Mouse (Mus musculus): Measurements from ENCODE around the gene Zbtb25. TPM values are rescaled to one million over a fixed set of nuclear protein-coding genes. Genes with fewer than 3 reads are reported as not detected.

The Zbtb25 gene
- polyA plus RNA-seq, 1 experiment = 17.9 TPM

DNA sequence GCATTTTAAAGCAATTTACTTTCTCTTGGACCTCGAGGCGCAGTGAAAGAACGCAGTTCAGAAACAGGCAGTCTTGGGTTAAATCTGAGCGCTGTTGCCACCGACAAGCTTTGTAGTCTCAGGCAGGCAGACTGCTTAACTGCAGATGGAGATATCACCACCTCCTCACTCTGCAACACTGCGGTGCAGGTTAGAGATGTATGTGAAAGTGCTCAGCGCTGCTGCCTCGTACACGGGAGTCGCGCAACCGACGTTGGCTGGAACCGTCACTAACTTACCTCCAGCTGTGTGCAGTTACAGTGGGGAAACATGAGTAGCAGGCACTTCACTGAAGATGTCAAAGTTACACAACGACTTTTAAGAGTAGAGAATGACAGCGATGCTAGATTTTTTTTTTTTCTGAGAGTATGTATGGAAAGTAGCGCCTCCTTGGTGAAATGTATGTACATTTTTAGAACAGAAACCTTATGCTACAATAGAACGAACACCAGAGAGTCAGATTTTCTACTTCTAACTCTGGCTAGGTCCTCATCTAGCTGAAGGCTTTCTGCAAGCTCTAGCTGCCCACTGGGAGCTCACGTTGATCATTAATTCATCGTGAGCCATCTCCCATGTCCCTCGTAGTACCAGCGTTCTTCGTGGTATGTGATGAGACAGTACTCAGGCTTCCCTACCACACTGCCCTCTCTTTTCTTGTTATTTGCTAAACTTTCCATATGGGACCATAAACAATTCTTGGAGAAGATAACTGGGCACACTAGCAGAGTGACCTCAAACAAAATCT, 42.8 kb downstream of the Zbtb25 start:
- peak overlapping the region; percentile 57 for H3K4me3 ChIP-seq (ENCODE audit: insufficient read depth, low read length)
- peak overlapping the region; percentile 52; the same call in 1 of the 2 replicates for H3K27ac ChIP-seq (ENCODE audit: insufficient read depth, low read length)
- H3K4me1 ChIP-seq (ENCODE audit: control insufficient read depth, insufficient read depth, low read length) = peaks cover 2% of the 10 kb centered on the region; the same call in 1 of the 2 replicates
- TF ChIP-seq POLR2A (IDR thresholded peaks at IDR 0.05; ENCODE audit: extremely low read depth, insufficient read depth, low read length) (peak; percentile 41), CTCF (IDR thresholded peaks at IDR 0.05; ENCODE audit: extremely low read depth, insufficient read depth, low read length) (no peak)

DNA sequence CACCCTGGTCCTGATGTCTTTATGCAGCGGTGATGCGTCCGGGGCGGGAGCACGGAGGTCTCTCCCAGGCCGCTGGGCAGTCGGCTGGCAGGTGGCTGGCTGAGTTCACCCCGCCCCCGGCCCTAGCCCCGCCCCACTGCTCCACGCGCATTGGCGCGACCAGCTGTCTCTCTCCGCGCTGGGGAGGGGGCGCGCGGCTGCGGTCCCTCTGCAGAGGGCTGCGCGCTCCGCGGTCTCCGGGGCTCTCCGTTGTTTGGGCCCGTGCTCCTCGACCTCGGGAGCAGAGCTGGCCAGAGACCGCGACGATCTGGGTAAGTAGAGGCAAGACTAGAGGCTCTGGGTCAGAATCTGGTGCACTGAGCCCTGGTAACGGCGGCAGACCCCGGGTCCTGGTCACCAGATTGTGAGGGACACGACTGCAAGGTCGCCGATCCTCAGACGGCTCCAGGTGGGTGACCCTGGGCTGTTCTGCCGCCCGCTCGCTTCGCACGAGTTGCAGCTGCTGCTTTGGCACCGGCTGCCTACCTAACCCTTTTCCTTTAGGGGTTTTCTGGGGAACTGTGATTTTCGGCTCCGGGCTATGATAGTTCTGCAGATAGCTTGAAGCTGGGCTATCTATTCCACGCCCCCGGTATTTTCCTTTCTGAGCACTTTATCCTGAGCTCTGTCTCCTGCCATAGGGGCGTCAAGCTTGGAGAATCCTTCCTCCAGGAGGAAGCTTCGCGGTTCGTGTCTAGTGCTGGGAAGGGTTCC, 44.5 kb downstream of the Zbtb25 start, which contains the start of gene Akap5:
Akap5 (plus strand) TSS at position 213 of the 753 bp plus-strand sequence.
- Histone ChIP-seq H3K4me3 (ENCODE audit: insufficient read depth, low read length) (peak within 1 kb of the TSS; percentile 57), H3K27ac (ENCODE audit: insufficient read depth, low read length) (peak within 1 kb of the TSS; percentile 85), H3K4me1 (ENCODE audit: control insufficient read depth, insufficient read depth, low read length) (peaks cover 2% of the 10 kb centered on the region; the same call in 1 of the 2 replicates)
- TF ChIP-seq POLR2A (IDR thresholded peaks at IDR 0.05; ENCODE audit: extremely low read depth, insufficient read depth, low read length) = peak; percentile 59; the same call in 1 of the 2 replicates
- TF ChIP-seq CTCF (IDR thresholded peaks at IDR 0.05; ENCODE audit: extremely low read depth, insufficient read depth, low read length) = no peak

DNA sequence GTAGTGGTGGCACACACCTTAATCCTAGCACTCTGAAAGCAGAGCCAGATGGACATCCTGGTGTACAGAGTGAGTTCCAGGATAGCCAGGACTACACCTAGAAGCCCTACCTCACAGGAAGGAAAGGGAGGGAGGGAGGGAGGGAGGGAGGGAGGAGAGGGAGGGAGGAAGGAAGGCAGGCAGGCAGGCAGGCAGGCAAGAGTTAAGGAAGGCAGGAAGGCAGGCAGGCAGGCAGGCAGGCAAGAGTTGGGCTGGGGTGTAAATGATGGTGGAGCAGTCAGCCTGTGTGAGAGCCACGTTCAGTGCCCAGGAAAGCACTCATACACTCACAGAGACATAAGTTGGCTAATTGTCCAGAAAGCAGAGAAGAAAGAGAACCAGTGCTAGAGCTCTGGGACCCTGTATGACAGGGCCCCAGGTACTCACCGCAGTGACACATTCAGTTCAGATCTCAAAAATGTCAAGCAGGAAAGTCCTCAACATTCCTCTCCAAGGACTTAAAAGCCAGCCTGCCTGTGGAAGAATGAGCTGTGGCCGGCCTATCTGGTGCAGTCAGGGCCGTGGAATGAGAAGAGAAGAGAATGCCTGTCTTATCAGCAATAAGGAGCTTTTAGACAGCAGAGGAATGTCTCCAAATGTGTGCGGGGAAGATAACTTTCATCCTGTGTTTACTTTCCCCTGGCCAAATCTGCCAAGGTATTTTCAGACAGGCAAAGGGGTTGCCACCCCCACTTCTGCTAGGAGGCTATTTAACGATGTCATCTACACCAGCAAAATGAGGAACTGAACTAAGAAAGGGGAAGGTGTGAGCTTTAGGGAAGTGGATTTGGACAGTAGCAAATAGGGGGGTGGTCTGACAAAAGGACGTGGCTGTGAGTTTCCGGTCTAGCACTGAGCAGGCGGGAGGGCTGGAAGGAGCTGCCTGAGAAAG, 50.9 kb downstream of the Zbtb25 start:
- Histone ChIP-seq H3K27ac (ENCODE audit: insufficient read depth, low read length) (no peak overlapping the region), H3K4me1 (ENCODE audit: control insufficient read depth, insufficient read depth, low read length) (no peaks in the 10 kb centered on the region), H3K4me3 (ENCODE audit: insufficient read depth, low read length) (no peak overlapping the region)
- TF ChIP-seq POLR2A (IDR thresholded peaks at IDR 0.05; ENCODE audit: extremely low read depth, insufficient read depth, low read length) (no peak), CTCF (IDR thresholded peaks at IDR 0.05; ENCODE audit: extremely low read depth, insufficient read depth, low read length) (no peak)

DNA sequence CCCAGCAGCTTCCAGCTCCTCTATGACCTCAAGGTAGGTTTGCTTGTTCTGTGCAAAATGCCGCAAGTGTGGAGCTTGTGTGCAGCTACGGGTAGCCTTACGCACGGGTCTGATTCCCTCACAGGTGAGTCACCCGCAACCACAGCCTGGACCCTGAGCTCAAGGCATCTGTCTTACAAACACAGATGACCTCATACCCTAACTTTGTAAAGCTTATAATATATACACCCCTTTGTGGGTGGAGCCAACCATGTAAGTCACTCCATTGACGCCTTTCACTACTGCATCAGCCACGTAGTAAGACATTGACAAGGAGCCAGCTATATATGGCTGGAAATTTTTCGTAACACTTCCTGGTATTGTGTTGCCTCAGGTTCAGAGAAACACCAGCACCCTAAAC, 57.5 kb downstream of the Zbtb25 start:
- TF ChIP-seq CTCF (IDR thresholded peaks at IDR 0.05; ENCODE audit: extremely low read depth, insufficient read depth, low read length) = no peak
- TF ChIP-seq POLR2A (IDR thresholded peaks at IDR 0.05; ENCODE audit: extremely low read depth, insufficient read depth, low read length) = no peak
- Histone ChIP-seq H3K27ac (ENCODE audit: insufficient read depth, low read length) (no peak overlapping the region), H3K4me1 (ENCODE audit: control insufficient read depth, insufficient read depth, low read length) (peaks cover 4% of the 10 kb centered on the region), H3K4me3 (ENCODE audit: insufficient read depth, low read length) (no peak overlapping the region)

DNA sequence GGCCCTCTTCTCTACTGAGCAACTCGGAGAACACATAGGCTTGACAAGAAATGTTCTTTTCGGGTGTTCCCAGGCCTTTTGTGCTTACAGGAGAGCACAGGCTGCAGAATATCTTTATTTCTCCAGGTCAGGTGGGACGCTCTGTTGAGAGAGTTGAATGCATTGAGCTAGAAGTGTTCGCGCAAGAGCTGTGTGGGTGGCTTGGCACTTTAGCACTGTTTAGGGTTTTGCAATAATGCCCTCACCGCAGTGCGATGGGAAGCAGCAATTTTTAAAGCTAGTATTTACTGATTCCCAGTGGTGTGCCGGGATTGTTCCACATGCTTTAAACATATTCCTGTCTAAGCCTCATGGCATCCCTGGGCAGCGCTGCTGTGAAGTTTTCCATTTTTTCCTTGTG, 58.2 kb downstream of the Zbtb25 start:
- H3K4me3 ChIP-seq (ENCODE audit: insufficient read depth, low read length) = no peak overlapping the region
- H3K4me1 ChIP-seq (ENCODE audit: control insufficient read depth, insufficient read depth, low read length) = peaks cover 6% of the 10 kb centered on the region
- TF ChIP-seq POLR2A (IDR thresholded peaks at IDR 0.05; ENCODE audit: extremely low read depth, insufficient read depth, low read length) (no peak), CTCF (IDR thresholded peaks at IDR 0.05; ENCODE audit: extremely low read depth, insufficient read depth, low read length) (no peak)
- no peak overlapping the region for H3K27ac ChIP-seq (ENCODE audit: insufficient read depth, low read length)

DNA sequence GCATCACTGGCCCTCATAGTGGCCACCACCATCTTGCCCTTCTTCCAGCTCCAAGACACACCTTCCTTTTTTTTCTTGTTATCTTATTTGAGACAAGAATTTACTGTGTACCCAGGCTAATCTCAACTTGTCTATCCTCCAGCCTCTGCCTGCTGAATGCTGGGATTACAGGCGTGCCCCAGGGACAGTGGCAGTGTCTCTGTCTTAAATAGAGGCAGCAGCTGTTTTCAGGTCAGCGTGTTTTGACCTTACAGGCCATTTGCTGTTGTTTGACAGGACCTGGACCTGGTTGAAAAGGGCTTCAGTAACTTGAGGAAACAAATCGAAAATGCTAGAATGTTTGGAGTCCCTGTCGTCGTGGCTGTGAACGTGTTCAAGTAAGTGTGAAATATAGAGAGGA, 58.8 kb downstream of the Zbtb25 start:
- H3K4me3 ChIP-seq (ENCODE audit: insufficient read depth, low read length) = no peak overlapping the region
- TF ChIP-seq POLR2A (IDR thresholded peaks at IDR 0.05; ENCODE audit: extremely low read depth, insufficient read depth, low read length) = no peak
- TF ChIP-seq CTCF (IDR thresholded peaks at IDR 0.05; ENCODE audit: extremely low read depth, insufficient read depth, low read length) = no peak
- no peak overlapping the region for H3K27ac ChIP-seq (ENCODE audit: insufficient read depth, low read length)
- H3K4me1 ChIP-seq (ENCODE audit: control insufficient read depth, insufficient read depth, low read length) = peaks cover 6% of the 10 kb centered on the region

DNA sequence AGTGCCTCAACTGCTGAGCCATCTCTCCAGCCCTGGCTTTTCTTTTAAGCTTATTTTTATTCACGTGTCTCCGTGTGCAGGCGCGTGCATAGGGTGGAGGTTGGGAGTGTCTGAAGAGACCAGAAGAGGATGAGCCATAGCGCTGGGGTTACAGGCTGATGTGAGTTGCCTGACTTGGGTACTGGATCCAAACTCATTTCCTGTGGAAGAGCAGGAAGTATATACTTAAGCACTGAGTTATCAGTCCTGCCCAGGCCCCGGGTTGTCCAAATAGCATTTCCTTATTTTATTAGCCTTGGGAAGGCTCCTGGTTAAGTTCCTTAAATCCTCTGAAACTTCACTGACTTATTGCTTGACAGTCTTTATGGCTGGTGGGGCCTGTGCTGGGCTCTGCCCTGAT, 59.4 kb downstream of the Zbtb25 start:
- TF ChIP-seq CTCF (IDR thresholded peaks at IDR 0.05; ENCODE audit: extremely low read depth, insufficient read depth, low read length) (no peak), POLR2A (IDR thresholded peaks at IDR 0.05; ENCODE audit: extremely low read depth, insufficient read depth, low read length) (no peak)
- no peak overlapping the region for H3K4me3 ChIP-seq (ENCODE audit: insufficient read depth, low read length)
- peaks cover 6% of the 10 kb centered on the region for H3K4me1 ChIP-seq (ENCODE audit: control insufficient read depth, insufficient read depth, low read length)
- no peak overlapping the region for H3K27ac ChIP-seq (ENCODE audit: insufficient read depth, low read length)

DNA sequence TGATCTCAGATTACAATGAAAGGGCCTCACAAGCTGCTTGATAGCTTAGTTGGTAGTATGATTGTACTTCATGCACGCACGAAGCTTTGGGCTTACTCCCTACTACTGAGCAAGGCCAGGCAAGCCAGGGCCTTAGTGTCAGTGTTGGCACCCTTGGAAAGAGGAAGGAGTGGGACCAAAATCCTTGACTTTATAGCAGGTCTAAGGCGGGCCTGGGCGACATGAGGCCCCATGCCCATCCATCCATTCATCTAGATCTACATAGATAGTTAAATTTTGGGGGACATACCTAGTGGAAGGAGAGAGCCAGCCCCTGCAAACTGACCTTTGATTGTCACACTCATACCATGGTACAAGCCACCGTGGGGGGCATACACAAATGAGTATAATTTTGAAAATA, 61.0 kb downstream of the Zbtb25 start:
- TF ChIP-seq CTCF (IDR thresholded peaks at IDR 0.05; ENCODE audit: extremely low read depth, insufficient read depth, low read length) (no peak), POLR2A (IDR thresholded peaks at IDR 0.05; ENCODE audit: extremely low read depth, insufficient read depth, low read length) (no peak)
- Histone ChIP-seq H3K4me3 (ENCODE audit: insufficient read depth, low read length) (no peak overlapping the region), H3K27ac (ENCODE audit: insufficient read depth, low read length) (0 out of 2 replicates have a peak overlapping the region, but pooled peaks have one; percentile 14), H3K4me1 (ENCODE audit: control insufficient read depth, insufficient read depth, low read length) (peaks cover 6% of the 10 kb centered on the region)

DNA sequence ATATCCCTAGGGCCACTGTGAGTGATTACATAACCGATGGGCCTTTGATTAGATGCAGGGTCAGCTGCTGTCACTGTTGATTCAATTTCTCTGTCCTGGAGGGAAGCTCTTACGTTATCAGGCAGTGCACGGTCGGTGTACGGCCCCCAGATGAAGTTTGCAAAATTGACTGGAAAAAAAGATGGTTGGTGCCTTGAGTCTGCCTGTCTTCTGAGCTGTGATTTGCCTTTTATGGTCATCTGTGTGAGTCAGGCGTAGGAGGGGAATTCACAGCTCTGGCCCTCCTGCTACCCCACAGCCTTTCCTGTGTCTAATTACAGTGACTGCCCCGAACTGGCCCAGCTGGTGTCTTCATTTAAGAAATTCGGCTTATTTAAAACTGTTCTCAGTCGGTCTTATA, 61.4 kb downstream of the Zbtb25 start:
- H3K4me3 ChIP-seq (ENCODE audit: insufficient read depth, low read length) = no peak overlapping the region
- peaks cover 6% of the 10 kb centered on the region for H3K4me1 ChIP-seq (ENCODE audit: control insufficient read depth, insufficient read depth, low read length)
- H3K27ac ChIP-seq (ENCODE audit: insufficient read depth, low read length) = 0 out of 2 replicates have a peak overlapping the region, but pooled peaks have one; percentile 9
- TF ChIP-seq POLR2A (IDR thresholded peaks at IDR 0.05; ENCODE audit: extremely low read depth, insufficient read depth, low read length) = no peak
- no peak for TF ChIP-seq CTCF (IDR thresholded peaks at IDR 0.05; ENCODE audit: extremely low read depth, insufficient read depth, low read length)

All from cortical plate, adult 2 months (tissue).